Mouse (Mus musculus) erythroblast, embryonic 14.5 days (primary cell): Measurements from ENCODE around the gene Oosp2.

Source experiments
- GATA1 ChIP-seq: IDR thresholded peaks from 2 replicates; pipeline ENCODE4 v1.6.1; 2012; ENCODE audit warnings: low read length, inconsistent platforms, mixed read lengths
- TAL1 ChIP-seq: IDR thresholded peaks from 3 replicates; pipeline ENCODE4 v1.6.1; 2012; ENCODE audit warnings: low read length, inconsistent platforms, mixed read lengths

- no peak for TF ChIP-seq GATA1
- TF ChIP-seq TAL1, result no peak
Measured at GRCm38 (mm10) chr19:11623551-11623950, 36.8 kb downstream of the Oosp2 start, which contains the start of gene Ms4a2.
